Mouse (Mus musculus): ENCODE data around the gene Terb2. TPM values are rescaled to one million over a fixed set of nuclear protein-coding genes. Genes with fewer than 3 reads are reported as not detected.

The Terb2 gene
- polyA plus RNA-seq, 1 experiment from 2014 or later, result not detected

DNA sequence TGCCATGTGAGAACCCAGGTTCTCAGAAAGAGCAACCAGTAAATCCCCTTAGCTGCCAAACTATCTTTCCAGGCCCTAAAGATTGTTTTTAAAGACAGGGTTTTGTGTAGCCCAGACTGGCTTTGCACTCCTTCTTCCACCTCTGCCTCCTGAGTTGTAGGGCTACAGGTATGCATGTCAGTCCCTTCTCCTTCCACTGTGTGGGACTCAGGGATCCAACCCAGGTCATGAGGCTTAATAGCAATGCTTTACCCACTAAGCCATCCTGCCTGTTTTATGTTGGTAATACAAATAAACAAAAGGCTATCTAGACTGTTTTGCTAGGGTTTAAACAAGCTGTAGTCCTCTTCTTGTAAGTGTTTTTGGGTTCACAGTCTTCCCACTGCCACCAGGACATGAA lies 28.5 kb upstream of the Terb2 start:
- DNase-seq (ENCODE audit: low spot score) (no peak), ATAC-seq (ENCODE audit: low FRiP score, low TSS enrichment) (no peak)
- Histone ChIP-seq H3K27me3 (ENCODE audit: control insufficient read depth, insufficient read depth, low read length) (no peaks in the 10 kb centered on the region), H3K27ac (replicated peaks) (no peak overlapping the region), H3K4me2 (replicated peaks; ENCODE audit: low read depth) (no peak overlapping the region), H3K4me3 (ENCODE audit: low read depth, low read length) (no peak overlapping the region), H3K9me3 (ENCODE audit: control insufficient read depth, low read length) (no peaks in the 10 kb centered on the region), H3K36me3 (ENCODE audit: control insufficient read depth, insufficient read depth, low read length) (0 out of 2 replicates have a peak, but pooled peaks cover 2% of the 10 kb centered on the region), H3K9ac (ENCODE audit: low read length) (no peak overlapping the region), H3K4me1 (replicated peaks; ENCODE audit: control insufficient read depth, insufficient read depth) (no peaks in the 10 kb centered on the region)
- no peak for TF ChIP-seq EP300 (optimal IDR thresholded peaks at IDR 0.05)
- TF ChIP-seq CTCF (IDR thresholded peaks at IDR 0.05; ENCODE audit: low read depth), result no peak

DNA sequence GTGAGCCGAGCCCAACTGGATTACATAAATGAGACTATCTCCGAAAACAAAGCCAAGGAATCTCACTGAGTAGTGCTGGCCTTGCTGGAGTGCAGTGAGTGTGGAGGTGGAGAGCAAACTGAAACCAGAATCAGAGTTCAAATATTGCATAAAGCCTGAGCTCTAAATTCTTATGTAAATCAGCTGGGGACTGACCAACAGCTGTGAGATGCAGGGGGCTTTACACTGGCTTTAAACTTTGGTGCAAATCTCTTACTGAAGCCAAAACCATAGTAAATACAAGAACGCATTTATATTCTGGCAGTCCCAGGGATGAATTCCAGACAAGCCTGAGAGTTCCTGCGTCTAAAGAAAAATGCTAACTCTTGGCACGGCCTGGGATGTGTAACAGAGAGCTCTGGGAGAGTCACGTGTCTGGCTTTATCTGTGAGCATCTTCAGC lies 27.7 kb upstream of the Terb2 start:
- 27% methylated on average over 6 of the region's 6 CpGs for WGBS
- Histone ChIP-seq H3K4me1 (replicated peaks; ENCODE audit: control insufficient read depth, insufficient read depth) (no peaks in the 10 kb centered on the region), H3K27me3 (ENCODE audit: control insufficient read depth, insufficient read depth, low read length) (no peaks in the 10 kb centered on the region), H3K27ac (replicated peaks) (no peak overlapping the region), H3K9ac (ENCODE audit: low read length) (no peak overlapping the region), H3K4me3 (ENCODE audit: low read depth, low read length) (no peak overlapping the region), H3K36me3 (ENCODE audit: control insufficient read depth, insufficient read depth, low read length) (0 out of 2 replicates have a peak, but pooled peaks cover 2% of the 10 kb centered on the region), H3K4me2 (replicated peaks; ENCODE audit: low read depth) (no peak overlapping the region), H3K9me3 (ENCODE audit: control insufficient read depth, low read length) (no peaks in the 10 kb centered on the region)
- ATAC-seq (ENCODE audit: low FRiP score, low TSS enrichment) (peak; percentile 48; the same call in 1 of the 2 replicates), DNase-seq (ENCODE audit: low spot score) (no peak)
- TF ChIP-seq EP300 (optimal IDR thresholded peaks at IDR 0.05), result no peak
- no peak for TF ChIP-seq CTCF (IDR thresholded peaks at IDR 0.05; ENCODE audit: low read depth)

DNA sequence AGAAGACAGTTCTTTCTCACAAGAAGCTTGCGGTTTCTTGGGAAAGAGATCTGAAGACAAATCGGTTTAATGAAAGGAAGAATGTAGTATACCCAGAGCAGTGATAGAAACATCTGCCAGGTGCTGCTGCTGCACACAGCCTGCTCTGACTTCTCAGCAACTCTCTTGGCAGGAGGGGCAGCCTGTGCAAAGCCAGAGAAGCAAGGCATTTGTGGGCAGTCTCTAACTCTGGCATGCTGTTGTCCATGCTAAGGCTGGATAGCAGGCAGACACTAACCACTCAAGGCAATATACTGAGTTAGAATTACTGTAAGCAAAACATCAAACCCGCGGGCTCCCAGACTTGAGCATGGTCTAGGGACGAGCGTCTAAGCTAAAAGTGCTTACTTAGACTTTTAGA lies 26.4 kb upstream of the Terb2 start:
- Histone ChIP-seq H3K9ac (ENCODE audit: low read length) (no peak overlapping the region), H3K4me2 (replicated peaks; ENCODE audit: low read depth) (no peak overlapping the region), H3K27me3 (ENCODE audit: control insufficient read depth, insufficient read depth, low read length) (no peaks in the 10 kb centered on the region), H3K27ac (replicated peaks) (no peak overlapping the region), H3K36me3 (ENCODE audit: control insufficient read depth, insufficient read depth, low read length) (no peaks in the 10 kb centered on the region), H3K4me1 (replicated peaks; ENCODE audit: control insufficient read depth, insufficient read depth) (no peaks in the 10 kb centered on the region), H3K9me3 (ENCODE audit: control insufficient read depth, low read length) (no peaks in the 10 kb centered on the region), H3K4me3 (ENCODE audit: low read depth, low read length) (no peak overlapping the region)
- no peak for DNase-seq (ENCODE audit: low spot score)
- 70% methylated on average over 6 of the region's 6 CpGs for WGBS
- no peak for ATAC-seq (ENCODE audit: low FRiP score, low TSS enrichment)
- TF ChIP-seq EP300 (optimal IDR thresholded peaks at IDR 0.05) (no peak), CTCF (IDR thresholded peaks at IDR 0.05; ENCODE audit: low read depth) (no peak)

DNA sequence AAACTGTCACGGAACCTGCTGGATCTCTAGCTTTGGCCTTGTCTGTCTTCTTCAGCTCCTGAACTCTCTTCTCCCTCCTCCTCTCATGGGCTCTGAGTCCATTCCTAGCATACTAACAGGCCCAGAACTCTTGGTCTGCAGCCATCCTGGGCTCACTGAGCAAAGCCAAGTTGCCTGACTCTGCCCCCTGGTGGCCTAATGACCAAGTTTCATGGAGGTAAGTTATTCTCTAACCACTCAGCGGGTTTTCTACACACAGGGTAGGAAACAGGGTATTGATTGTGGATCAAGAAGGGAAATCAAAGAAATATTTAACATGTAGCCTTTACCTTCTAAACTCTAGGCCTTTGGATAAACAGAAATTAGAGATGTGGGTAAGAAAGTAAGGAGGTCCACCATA lies 25.4 kb upstream of the Terb2 start, which contains the start of gene Trim69:
TSS of gene Trim69 (plus strand) at position 21 of the 400 bp plus-strand sequence.
- Histone ChIP-seq H3K4me2 (replicated peaks; ENCODE audit: low read depth) (no peak within 1 kb of the TSS), H3K4me1 (replicated peaks; ENCODE audit: control insufficient read depth, insufficient read depth) (no peaks in the 10 kb centered on the region), H3K9ac (ENCODE audit: low read length) (no peak within 1 kb of the TSS), H3K4me3 (ENCODE audit: low read depth, low read length) (no peak within 1 kb of the TSS), H3K36me3 (ENCODE audit: control insufficient read depth, insufficient read depth, low read length) (no peaks in the 10 kb centered on the region), H3K27me3 (ENCODE audit: control insufficient read depth, insufficient read depth, low read length) (no peaks in the 10 kb centered on the region), H3K27ac (replicated peaks) (no peak within 1 kb of the TSS), H3K9me3 (ENCODE audit: control insufficient read depth, low read length) (no peaks in the 10 kb centered on the region)
- peak; percentile 65 for ATAC-seq (ENCODE audit: low FRiP score, low TSS enrichment)
- DNase-seq (ENCODE audit: low spot score), result peak; percentile 83
- WGBS, result 39% methylated on average over 2 of the region's 2 CpGs
- TF ChIP-seq CTCF (IDR thresholded peaks at IDR 0.05; ENCODE audit: low read depth), result peak; percentile 95
- TF ChIP-seq EP300 (optimal IDR thresholded peaks at IDR 0.05), result no peak

DNA sequence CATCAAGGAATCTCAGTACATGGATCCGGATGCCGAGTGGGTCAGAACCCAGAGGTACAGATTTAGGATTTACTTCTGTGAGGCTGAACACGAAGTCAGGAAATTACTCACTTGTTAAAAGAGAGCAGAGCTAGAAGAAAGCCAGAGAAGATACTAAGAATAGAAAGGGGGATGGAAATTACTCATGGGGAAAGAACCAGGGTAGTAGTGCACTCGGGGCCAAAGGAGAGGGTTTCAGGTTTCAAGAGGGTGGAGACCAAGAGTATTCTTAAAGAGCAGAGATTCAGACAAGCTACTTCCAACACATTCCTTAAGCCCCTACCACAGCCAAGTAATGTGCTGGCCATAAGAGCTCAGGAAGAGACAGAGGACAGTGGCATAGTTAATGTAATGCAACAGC lies 24.5 kb upstream of the Terb2 start:
- H3K27me3 ChIP-seq (ENCODE audit: control insufficient read depth, insufficient read depth, low read length), result no peaks in the 10 kb centered on the region
- ATAC-seq (ENCODE audit: low FRiP score, low TSS enrichment) (no peak; the same call in 1 of the 2 replicates), DNase-seq (ENCODE audit: low spot score) (no peak)
- no peak for TF ChIP-seq CTCF (IDR thresholded peaks at IDR 0.05; ENCODE audit: low read depth)
- no peak for TF ChIP-seq EP300 (optimal IDR thresholded peaks at IDR 0.05)
- WGBS, result 25% methylated on average over 4 of the region's 4 CpGs
- no peak overlapping the region for H3K9ac ChIP-seq (ENCODE audit: low read length)
- H3K36me3 ChIP-seq (ENCODE audit: control insufficient read depth, insufficient read depth, low read length), result no peaks in the 10 kb centered on the region
- H3K9me3 ChIP-seq (ENCODE audit: control insufficient read depth, low read length), result no peaks in the 10 kb centered on the region
- H3K4me2 ChIP-seq (replicated peaks; ENCODE audit: low read depth), result no peak overlapping the region
- no peak overlapping the region for H3K4me3 ChIP-seq (ENCODE audit: low read depth, low read length)
- no peaks in the 10 kb centered on the region for H3K4me1 ChIP-seq (replicated peaks; ENCODE audit: control insufficient read depth, insufficient read depth)
- H3K27ac ChIP-seq (replicated peaks), result no peak overlapping the region

DNA sequence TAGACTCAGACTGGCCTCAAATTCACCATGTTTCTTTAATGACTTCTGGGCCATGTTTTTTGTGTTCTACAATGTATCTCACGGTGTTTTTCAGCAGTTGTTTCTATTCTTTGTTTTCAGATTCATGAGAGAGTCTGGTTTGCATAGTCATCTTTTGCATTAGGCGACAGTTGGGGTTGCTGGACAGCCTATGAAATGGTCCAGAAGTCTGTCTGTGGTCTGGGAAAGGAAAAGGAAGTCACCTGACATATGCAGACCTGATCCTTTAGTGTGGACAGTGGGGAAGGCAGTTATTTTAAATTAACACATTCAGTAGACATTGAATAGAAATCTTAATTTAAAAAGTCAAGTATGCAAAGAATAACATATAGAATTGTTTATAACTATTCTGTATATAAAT lies 23.5 kb upstream of the Terb2 start:
- H3K4me2 ChIP-seq (replicated peaks; ENCODE audit: low read depth), result no peak overlapping the region
- H3K27me3 ChIP-seq (ENCODE audit: control insufficient read depth, insufficient read depth, low read length), result no peaks in the 10 kb centered on the region
- H3K27ac ChIP-seq (replicated peaks), result no peak overlapping the region
- H3K9me3 ChIP-seq (ENCODE audit: control insufficient read depth, low read length), result no peaks in the 10 kb centered on the region
- no peak overlapping the region for H3K9ac ChIP-seq (ENCODE audit: low read length)
- no peaks in the 10 kb centered on the region for H3K36me3 ChIP-seq (ENCODE audit: control insufficient read depth, insufficient read depth, low read length)
- no peak overlapping the region for H3K4me3 ChIP-seq (ENCODE audit: low read depth, low read length)
- 67% methylated on average over 2 of the region's 2 CpGs for WGBS
- no peaks in the 10 kb centered on the region for H3K4me1 ChIP-seq (replicated peaks; ENCODE audit: control insufficient read depth, insufficient read depth)
- no peak for ATAC-seq (ENCODE audit: low FRiP score, low TSS enrichment)
- no peak for TF ChIP-seq EP300 (optimal IDR thresholded peaks at IDR 0.05)
- no peak for TF ChIP-seq CTCF (IDR thresholded peaks at IDR 0.05; ENCODE audit: low read depth)
- DNase-seq (ENCODE audit: low spot score), result no peak
